21 mouse cellular contexts compared by ENCODE assay signal in the genomic region with DNA sequence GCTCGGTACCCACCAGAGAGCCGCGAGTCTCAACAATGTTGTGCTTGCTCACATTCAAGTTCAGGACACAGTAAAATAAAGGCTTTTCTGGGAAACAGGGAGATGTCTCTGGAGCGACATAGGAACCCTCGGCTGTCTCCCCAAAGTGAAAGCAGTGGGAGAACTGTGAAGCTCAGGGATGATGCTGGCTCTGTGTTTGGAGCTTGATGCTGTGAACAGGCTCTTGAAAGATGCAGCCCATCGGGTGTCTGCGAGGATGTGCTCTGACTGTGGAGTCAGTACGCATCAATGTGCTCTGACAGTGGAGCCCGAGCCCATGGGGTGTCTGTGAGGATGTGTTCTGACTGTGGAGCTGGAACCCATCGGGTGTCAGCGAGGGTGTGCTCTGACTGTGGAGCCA.
DNase-seq lines count a peak whose midpoint lies in the region; ATAC-seq and TF ChIP-seq lines count a peak whose summit lies in the region.
"Had no signal": no experiment of that assay in that cellular context is flagged by ENCODE, and none has a peak within 500 bp of the region (broad histone marks: within the 10 kb centered on the region; RNA-seq: fewer than 3 reads in every experiment).

No protein-coding gene starts in this region.

- no peak overlapping the region for H3K4me2 ChIP-seq in hindbrain, embryonic 14.5 days (replicated peaks)
- no peak overlapping the region for H3K4me2 ChIP-seq in forebrain, postnatal 0 days (ENCODE audit: low read depth)
- H3K4me2 ChIP-seq: liver, embryonic 11.5 days had no signal

- H3K9ac ChIP-seq in hindbrain, embryonic 14.5 days, result peak overlapping the region; percentile 16
- H3K9ac ChIP-seq in forebrain, postnatal 0 days, result no peak overlapping the region

- ATAC-seq in hindbrain, embryonic 14.5 days (ENCODE audit: low FRiP score), result no peak
- peak; percentile 20; the same call in 1 of the 2 replicates for ATAC-seq in forebrain, postnatal 0 days
- ATAC-seq: inflammation-experienced regulatory T-cells, adult 6 months had no signal

- no peaks in the 10 kb centered on the region for H3K27me3 ChIP-seq in hindbrain, embryonic 14.5 days (ENCODE audit: control insufficient read depth, insufficient read depth, low read length)
- H3K27me3 ChIP-seq in hindbrain, embryonic 10.5 days (ENCODE audit: insufficient read depth, poor library complexity, severe bottlenecking), result no peaks in the 10 kb centered on the region
- H3K27me3 ChIP-seq in forebrain, postnatal 0 days (ENCODE audit: insufficient read depth, low read length), result no peaks in the 10 kb centered on the region

- peak overlapping the region; percentile 67 for H3K27ac ChIP-seq in hindbrain, embryonic 14.5 days
- H3K27ac ChIP-seq in hindbrain, embryonic 10.5 days, result no peak overlapping the region
- H3K27ac ChIP-seq in forebrain, postnatal 0 days (ENCODE audit: low read depth, low read length), result 0 out of 2 replicates have a peak overlapping the region, but pooled peaks have one; percentile 66
- H3K27ac ChIP-seq: left cerebral cortex, adult 2 months had no signal

- no peaks in the 10 kb centered on the region for H3K9me3 ChIP-seq in hindbrain, embryonic 14.5 days (ENCODE audit: control insufficient read depth, low read length)
- no peaks in the 10 kb centered on the region for H3K9me3 ChIP-seq in hindbrain, embryonic 10.5 days
- H3K9me3 ChIP-seq in forebrain, postnatal 0 days (ENCODE audit: low read length), result no peaks in the 10 kb centered on the region

- DNase-seq in hindbrain, embryonic 14.5 days (ENCODE audit: low spot score), result no peak
- DNase-seq in hindbrain, embryonic 10.5 days (ENCODE audit: low spot score), result no peak
- DNase-seq in right cerebral cortex, adult 18-20 months, result peak; percentile 38
- no peak for DNase-seq in right cerebral cortex, postnatal 14 days
- no peak for DNase-seq in forebrain, postnatal 0 days
- no peak for DNase-seq in kidney, adult 9 months
- no peak for DNase-seq in adipocyte (ENCODE audit: low spot score)
- DNase-seq: B cell, adult 2 months; cerebellum, adult 9-11 months; gastrocnemius, postnatal 14 days; heart, adult 18-20 months; heart, postnatal 36 days; kidney, adult 2 months; kidney, postnatal 14 days; lung, adult 18-20 months; lung, postnatal 14 days; right cerebral cortex, postnatal 4 days; thymus, adult 2 months had no signal

- peaks cover 25% of the 10 kb centered on the region for H3K4me1 ChIP-seq in hindbrain, embryonic 14.5 days (replicated peaks; ENCODE audit: control insufficient read depth, insufficient read depth, low read length)
- peaks cover 22% of the 10 kb centered on the region for H3K4me1 ChIP-seq in hindbrain, embryonic 10.5 days (replicated peaks)
- H3K4me1 ChIP-seq in forebrain, postnatal 0 days (ENCODE audit: insufficient read depth), result peaks cover 13% of the 10 kb centered on the region

- 78% methylated on average over 11 of the region's 11 CpGs for WGBS in hindbrain, embryonic 14.5 days
- 89% methylated on average over 11 of the region's 11 CpGs for WGBS in hindbrain, embryonic 10.5 days
- WGBS in forebrain, postnatal 0 days, result 63% methylated on average over 11 of the region's 11 CpGs

- no peak overlapping the region for H3K4me3 ChIP-seq in hindbrain, embryonic 14.5 days (replicated peaks; ENCODE audit: low read length)
- H3K4me3 ChIP-seq in hindbrain, embryonic 10.5 days, result no peak overlapping the region
- no peak overlapping the region for H3K4me3 ChIP-seq in forebrain, postnatal 0 days (ENCODE audit: low read depth, low read length)
- H3K4me3 ChIP-seq: left cerebral cortex, adult 2 months had no signal

- H3K36me3 ChIP-seq in hindbrain, embryonic 14.5 days (replicated peaks; ENCODE audit: control insufficient read depth, insufficient read depth), result no peaks in the 10 kb centered on the region
- H3K36me3 ChIP-seq in hindbrain, embryonic 10.5 days, result no peaks in the 10 kb centered on the region
- H3K36me3 ChIP-seq in forebrain, postnatal 0 days (ENCODE audit: insufficient read depth), result no peaks in the 10 kb centered on the region

- TF ChIP-seq CTCF in forebrain, postnatal 0 days (IDR thresholded peaks at IDR 0.05; ENCODE audit: low read depth), result no peak
